Mouse (Mus musculus): ENCODE results near the gene Mpp4. TPM values are rescaled to one million over a fixed set of nuclear protein-coding genes. Genes with fewer than 3 reads are reported as not detected.

Gene Mpp4
- polyA plus RNA-seq, 1 experiment from 2014 or later = 0.34 TPM

DNA sequence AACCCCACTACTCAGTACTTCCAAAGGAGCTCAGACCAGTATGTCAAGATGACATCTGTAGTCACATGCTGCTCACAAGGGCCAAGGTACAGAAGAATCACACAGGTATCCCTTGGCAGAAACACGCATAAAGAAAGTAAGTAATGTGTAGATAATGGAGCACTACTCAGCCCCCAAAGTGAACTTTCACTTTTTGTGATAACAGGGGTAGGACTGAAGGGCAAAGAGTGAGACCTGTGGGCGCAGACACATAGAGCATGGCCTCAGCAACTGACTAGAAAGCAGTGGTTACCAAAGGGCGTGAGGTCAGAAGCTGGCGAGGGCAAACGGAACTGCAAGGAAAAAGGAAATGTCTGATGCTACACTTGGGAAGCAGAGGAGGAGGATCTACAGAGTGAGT lies 37.8 kb upstream of the Mpp4 start:
- no peaks in the 10 kb centered on the region for H3K9me3 ChIP-seq (ENCODE audit: control insufficient read depth, low read length)
- WGBS = 85% methylated on average over 5 of the region's 5 CpGs
- H3K4me2 ChIP-seq (ENCODE audit: low read length) = no peak overlapping the region
- no peaks in the 10 kb centered on the region for H3K4me1 ChIP-seq (ENCODE audit: control insufficient read depth in 2 of 2, insufficient read depth in 2 of 2, low read length in 2 of 2)
- H3K27ac ChIP-seq (replicated peaks in 1 of 2; ENCODE audit: control insufficient read depth in 1 of 2, insufficient read depth in 1 of 2, low read depth in 2 of 2, low read length in 2 of 2) = no peak overlapping the region
- no peak for ATAC-seq (ENCODE audit: insufficient number of reproducible peaks, insufficient read depth, low FRiP score, low read depth)
- H3K9ac ChIP-seq (ENCODE audit: low read length) = no peak overlapping the region
- H3K36me3 ChIP-seq (ENCODE audit: control insufficient read depth, insufficient read depth, low read length) = peaks cover 54% of the 10 kb centered on the region
- no peak overlapping the region for H3K4me3 ChIP-seq (ENCODE audit: control insufficient read depth in 1 of 2, insufficient read depth in 1 of 2, low read depth in 1 of 2, low read length in 2 of 2)
- no peaks in the 10 kb centered on the region for H3K27me3 ChIP-seq (ENCODE audit: control insufficient read depth, insufficient read depth, low read length)

DNA sequence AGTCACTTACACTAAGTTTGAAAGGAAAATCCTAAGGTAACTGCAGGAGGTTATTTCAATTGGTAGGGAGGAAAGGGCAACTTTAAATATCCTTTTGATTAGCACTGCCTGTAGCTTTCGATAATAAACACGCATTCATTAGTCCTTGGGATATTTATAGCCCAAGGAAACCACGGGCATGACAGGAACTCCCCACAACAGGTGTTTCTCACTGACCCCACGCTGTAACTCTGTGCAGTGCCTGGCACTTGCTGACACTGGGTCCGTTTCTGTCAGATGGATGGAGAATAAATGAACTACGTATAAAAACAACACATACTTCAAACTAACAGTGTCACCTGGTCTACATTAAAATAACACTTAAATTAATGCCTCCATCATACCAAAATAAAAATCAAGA lies 31.8 kb upstream of the Mpp4 start:
- H3K27me3 ChIP-seq (ENCODE audit: control insufficient read depth, insufficient read depth, low read length) = no peaks in the 10 kb centered on the region
- H3K4me2 ChIP-seq (ENCODE audit: low read length) = no peak overlapping the region
- H3K4me3 ChIP-seq (ENCODE audit: control insufficient read depth in 1 of 2, insufficient read depth in 1 of 2, low read depth in 1 of 2, low read length in 2 of 2) = no peak overlapping the region
- WGBS = 45% methylated on average over 6 of the region's 6 CpGs
- peaks cover 58% of the 10 kb centered on the region for H3K36me3 ChIP-seq (ENCODE audit: control insufficient read depth, insufficient read depth, low read length)
- no peak overlapping the region for H3K9ac ChIP-seq (ENCODE audit: low read length)
- H3K9me3 ChIP-seq (ENCODE audit: control insufficient read depth, low read length) = no peaks in the 10 kb centered on the region
- ATAC-seq (ENCODE audit: insufficient number of reproducible peaks, insufficient read depth, low FRiP score, low read depth) = no peak
- H3K27ac ChIP-seq (replicated peaks in 1 of 2; ENCODE audit: control insufficient read depth in 1 of 2, insufficient read depth in 1 of 2, low read depth in 2 of 2, low read length in 2 of 2) = no peak overlapping the region
- no peaks in the 10 kb centered on the region for H3K4me1 ChIP-seq (ENCODE audit: control insufficient read depth in 2 of 2, insufficient read depth in 2 of 2, low read length in 2 of 2)

DNA sequence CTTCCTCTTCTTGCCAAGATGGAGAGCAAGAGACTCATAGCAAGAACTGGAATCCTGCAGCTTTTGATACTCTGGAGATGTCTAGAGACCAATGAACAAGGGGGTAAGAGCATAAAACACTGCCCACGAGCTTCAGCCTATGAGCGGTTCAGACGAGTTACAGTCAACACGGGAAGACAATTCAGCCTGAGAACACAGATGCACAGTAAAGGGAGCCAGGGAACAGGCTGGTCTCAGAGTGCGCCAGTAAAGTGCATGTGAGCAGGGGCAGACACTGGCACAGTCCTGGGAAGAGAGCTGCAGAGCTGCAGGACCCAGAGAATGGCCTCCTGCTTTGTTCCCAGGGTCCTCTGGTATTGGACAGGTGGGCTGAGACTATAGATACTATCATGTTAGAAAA lies 24.6 kb upstream of the Mpp4 start:
- Histone ChIP-seq H3K9me3 (ENCODE audit: control insufficient read depth, low read length) (no peaks in the 10 kb centered on the region), H3K4me2 (ENCODE audit: low read length) (no peak overlapping the region), H3K9ac (ENCODE audit: low read length) (no peak overlapping the region), H3K4me1 (ENCODE audit: control insufficient read depth in 2 of 2, insufficient read depth in 2 of 2, low read length in 2 of 2) (no peaks in the 10 kb centered on the region), H3K36me3 (ENCODE audit: control insufficient read depth, insufficient read depth, low read length) (peaks cover 67% of the 10 kb centered on the region), H3K4me3 (ENCODE audit: control insufficient read depth in 1 of 2, insufficient read depth in 1 of 2, low read depth in 1 of 2, low read length in 2 of 2) (no peak overlapping the region), H3K27ac (replicated peaks in 1 of 2; ENCODE audit: control insufficient read depth in 1 of 2, insufficient read depth in 1 of 2, low read depth in 2 of 2, low read length in 2 of 2) (no peak overlapping the region), H3K27me3 (ENCODE audit: control insufficient read depth, insufficient read depth, low read length) (no peaks in the 10 kb centered on the region)
- ATAC-seq (ENCODE audit: insufficient number of reproducible peaks, insufficient read depth, low FRiP score, low read depth) = no peak
- 86% methylated on average over 5 of the region's 5 CpGs for WGBS

DNA sequence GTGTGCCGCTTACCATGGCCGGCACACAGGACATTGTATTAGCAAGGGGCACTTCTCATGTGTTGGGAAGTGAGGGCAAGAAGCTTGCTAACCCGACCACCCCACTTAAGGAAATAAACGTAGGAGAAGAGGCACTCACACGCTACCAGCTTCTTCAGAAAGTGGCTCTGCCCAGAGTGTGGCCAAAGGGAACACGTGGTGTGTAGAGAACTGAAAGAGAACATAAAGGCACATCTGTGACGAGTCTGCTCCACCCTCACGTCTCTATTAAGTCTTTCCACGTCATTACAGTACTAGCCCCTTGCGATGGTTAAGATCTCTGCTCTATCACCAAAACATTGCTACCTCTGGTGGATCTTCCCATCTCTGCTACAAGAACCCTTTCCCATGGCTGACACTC lies 23.1 kb upstream of the Mpp4 start:
- H3K36me3 ChIP-seq (ENCODE audit: control insufficient read depth, insufficient read depth, low read length) = peaks cover 80% of the 10 kb centered on the region
- no peaks in the 10 kb centered on the region for H3K27me3 ChIP-seq (ENCODE audit: control insufficient read depth, insufficient read depth, low read length)
- H3K4me2 ChIP-seq (ENCODE audit: low read length) = no peak overlapping the region
- no peak for ATAC-seq (ENCODE audit: insufficient number of reproducible peaks, insufficient read depth, low FRiP score, low read depth)
- WGBS = 88% methylated on average over 10 of the region's 10 CpGs
- H3K9me3 ChIP-seq (ENCODE audit: control insufficient read depth, low read length) = no peaks in the 10 kb centered on the region
- no peak overlapping the region for H3K9ac ChIP-seq (ENCODE audit: low read length)
- H3K4me3 ChIP-seq (ENCODE audit: control insufficient read depth in 1 of 2, insufficient read depth in 1 of 2, low read depth in 1 of 2, low read length in 2 of 2) = no peak overlapping the region
- no peaks in the 10 kb centered on the region for H3K4me1 ChIP-seq (ENCODE audit: control insufficient read depth in 2 of 2, insufficient read depth in 2 of 2, low read length in 2 of 2)
- no peak overlapping the region for H3K27ac ChIP-seq (replicated peaks in 1 of 2; ENCODE audit: control insufficient read depth in 1 of 2, insufficient read depth in 1 of 2, low read depth in 2 of 2, low read length in 2 of 2)

DNA sequence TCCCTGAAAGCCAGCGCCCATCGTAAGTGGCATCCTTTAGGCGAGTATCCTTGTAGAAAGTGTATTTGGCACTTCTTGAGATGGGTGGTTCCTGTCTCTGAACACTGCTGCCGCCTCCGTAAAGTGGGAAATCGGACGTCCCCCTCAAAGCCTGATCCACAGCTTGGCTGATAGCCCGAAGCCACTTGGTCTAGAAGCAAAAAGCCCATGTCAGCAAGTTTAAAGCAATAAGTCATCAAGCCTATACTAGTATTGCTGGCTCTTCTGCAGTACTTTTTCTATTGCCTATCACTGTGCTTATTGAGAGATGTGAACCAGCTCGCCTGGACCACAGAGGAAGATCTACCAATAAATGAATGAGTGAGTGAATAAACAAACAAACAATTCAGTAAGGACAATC lies 22.2 kb upstream of the Mpp4 start:
- ATAC-seq (ENCODE audit: insufficient number of reproducible peaks, insufficient read depth, low FRiP score, low read depth) = no peak
- no peak overlapping the region for H3K4me2 ChIP-seq (ENCODE audit: low read length)
- H3K27me3 ChIP-seq (ENCODE audit: control insufficient read depth, insufficient read depth, low read length) = no peaks in the 10 kb centered on the region
- H3K36me3 ChIP-seq (ENCODE audit: control insufficient read depth, insufficient read depth, low read length) = peaks cover 77% of the 10 kb centered on the region
- H3K9me3 ChIP-seq (ENCODE audit: control insufficient read depth, low read length) = no peaks in the 10 kb centered on the region
- H3K9ac ChIP-seq (ENCODE audit: low read length) = no peak overlapping the region
- WGBS = 84% methylated on average over 9 of the region's 9 CpGs
- no peaks in the 10 kb centered on the region for H3K4me1 ChIP-seq (ENCODE audit: control insufficient read depth in 2 of 2, insufficient read depth in 2 of 2, low read length in 2 of 2)
- H3K4me3 ChIP-seq (ENCODE audit: control insufficient read depth in 1 of 2, insufficient read depth in 1 of 2, low read depth in 1 of 2, low read length in 2 of 2) = no peak overlapping the region
- no peak overlapping the region for H3K27ac ChIP-seq (replicated peaks in 1 of 2; ENCODE audit: control insufficient read depth in 1 of 2, insufficient read depth in 1 of 2, low read depth in 2 of 2, low read length in 2 of 2)

DNA sequence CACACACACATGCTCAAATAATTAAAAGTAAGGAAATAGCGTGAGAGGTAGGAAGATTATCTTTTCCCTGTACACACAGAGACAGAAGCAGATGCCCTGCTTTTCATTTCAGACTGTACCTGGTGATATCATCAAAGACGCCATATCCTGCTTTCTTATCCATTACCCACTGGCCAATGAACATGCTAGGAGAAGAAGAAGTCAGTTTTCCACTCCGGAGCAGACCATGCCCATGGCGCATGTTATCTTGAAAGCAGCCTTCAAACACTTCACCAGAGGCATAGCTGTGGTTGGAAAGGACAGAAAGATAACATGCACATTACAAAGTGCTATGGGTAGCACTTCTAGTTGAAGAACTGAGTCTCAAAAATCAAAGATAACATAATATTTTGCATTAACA lies 19.9 kb upstream of the Mpp4 start:
- no peak overlapping the region for H3K27ac ChIP-seq (replicated peaks in 1 of 2; ENCODE audit: control insufficient read depth in 1 of 2, insufficient read depth in 1 of 2, low read depth in 2 of 2, low read length in 2 of 2)
- no peak overlapping the region for H3K4me3 ChIP-seq (ENCODE audit: control insufficient read depth in 1 of 2, insufficient read depth in 1 of 2, low read depth in 1 of 2, low read length in 2 of 2)
- no peaks in the 10 kb centered on the region for H3K4me1 ChIP-seq (ENCODE audit: control insufficient read depth in 2 of 2, insufficient read depth in 2 of 2, low read length in 2 of 2)
- 62% methylated on average over 4 of the region's 4 CpGs for WGBS
- peaks cover 84% of the 10 kb centered on the region for H3K36me3 ChIP-seq (ENCODE audit: control insufficient read depth, insufficient read depth, low read length)
- H3K27me3 ChIP-seq (ENCODE audit: control insufficient read depth, insufficient read depth, low read length) = no peaks in the 10 kb centered on the region
- ATAC-seq (ENCODE audit: insufficient number of reproducible peaks, insufficient read depth, low FRiP score, low read depth) = no peak
- no peak overlapping the region for H3K4me2 ChIP-seq (ENCODE audit: low read length)
- no peaks in the 10 kb centered on the region for H3K9me3 ChIP-seq (ENCODE audit: control insufficient read depth, low read length)
- no peak overlapping the region for H3K9ac ChIP-seq (ENCODE audit: low read length)

DNA sequence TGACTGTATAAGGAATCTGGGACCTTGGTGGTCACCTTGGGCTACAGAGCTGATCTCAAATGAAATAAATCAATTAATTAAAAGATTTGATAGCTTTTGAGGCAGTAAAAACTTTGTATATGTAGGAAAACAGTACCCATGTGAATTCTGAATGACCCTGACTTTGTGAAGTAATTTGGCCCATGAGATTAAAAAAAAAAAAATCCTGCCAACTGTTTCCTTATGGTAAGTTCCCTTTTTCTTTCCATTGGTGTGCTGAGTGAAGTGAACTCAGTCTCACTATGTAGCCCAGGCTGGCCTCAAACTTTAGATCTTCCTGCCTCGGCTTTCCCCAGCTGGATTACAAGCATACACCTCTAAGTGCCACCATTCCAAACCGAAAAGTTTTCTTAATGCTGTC lies 19.2 kb upstream of the Mpp4 start:
- Histone ChIP-seq H3K36me3 (ENCODE audit: control insufficient read depth, insufficient read depth, low read length) (peaks cover 86% of the 10 kb centered on the region), H3K4me3 (ENCODE audit: control insufficient read depth in 1 of 2, insufficient read depth in 1 of 2, low read depth in 1 of 2, low read length in 2 of 2) (no peak overlapping the region), H3K4me2 (ENCODE audit: low read length) (no peak overlapping the region), H3K27me3 (ENCODE audit: control insufficient read depth, insufficient read depth, low read length) (no peaks in the 10 kb centered on the region), H3K9ac (ENCODE audit: low read length) (no peak overlapping the region), H3K9me3 (ENCODE audit: control insufficient read depth, low read length) (no peaks in the 10 kb centered on the region), H3K4me1 (ENCODE audit: control insufficient read depth in 2 of 2, insufficient read depth in 2 of 2, low read length in 2 of 2) (no peaks in the 10 kb centered on the region), H3K27ac (replicated peaks in 1 of 2; ENCODE audit: control insufficient read depth in 1 of 2, insufficient read depth in 1 of 2, low read depth in 2 of 2, low read length in 2 of 2) (no peak overlapping the region)
- ATAC-seq (ENCODE audit: insufficient number of reproducible peaks, insufficient read depth, low FRiP score, low read depth) = no peak
- WGBS = 96% methylated on average over 2 of the region's 2 CpGs

DNA sequence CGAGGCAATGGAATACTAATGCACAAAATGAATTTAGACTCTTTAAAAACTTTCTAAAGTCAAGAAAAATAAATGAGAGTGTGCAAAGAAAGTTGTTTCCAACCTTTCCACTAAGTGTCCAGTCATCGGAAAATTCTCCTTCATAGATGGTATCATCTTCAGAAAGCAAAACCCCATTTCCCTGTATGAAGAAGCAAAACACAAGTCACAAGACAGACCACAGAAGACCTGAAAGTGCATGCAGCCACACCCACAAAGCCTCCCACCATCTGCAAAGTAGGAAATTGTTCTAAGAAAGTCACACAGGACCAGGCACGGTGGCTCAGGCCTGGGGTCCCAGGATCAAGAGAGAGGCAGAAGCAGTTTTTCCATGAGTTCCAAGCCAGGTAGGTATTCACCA lies 16.8 kb upstream of the Mpp4 start:
- no peak for ATAC-seq (ENCODE audit: insufficient number of reproducible peaks, insufficient read depth, low FRiP score, low read depth)
- Histone ChIP-seq H3K36me3 (ENCODE audit: control insufficient read depth, insufficient read depth, low read length) (peaks cover 81% of the 10 kb centered on the region), H3K4me1 (ENCODE audit: control insufficient read depth in 2 of 2, insufficient read depth in 2 of 2, low read length in 2 of 2) (no peaks in the 10 kb centered on the region), H3K27ac (replicated peaks in 1 of 2; ENCODE audit: control insufficient read depth in 1 of 2, insufficient read depth in 1 of 2, low read depth in 2 of 2, low read length in 2 of 2) (no peak overlapping the region), H3K9me3 (ENCODE audit: control insufficient read depth, low read length) (no peaks in the 10 kb centered on the region), H3K4me2 (ENCODE audit: low read length) (no peak overlapping the region), H3K9ac (ENCODE audit: low read length) (no peak overlapping the region), H3K27me3 (ENCODE audit: control insufficient read depth, insufficient read depth, low read length) (no peaks in the 10 kb centered on the region), H3K4me3 (ENCODE audit: control insufficient read depth in 1 of 2, insufficient read depth in 1 of 2, low read depth in 1 of 2, low read length in 2 of 2) (no peak overlapping the region)
- WGBS = 83% methylated on average over 3 of the region's 3 CpGs
